Mouse (Mus musculus): ENCODE results near the gene Arvcf. TPM values are rescaled to one million over a fixed set of nuclear protein-coding genes. Genes with fewer than 3 reads are reported as not detected.

The Arvcf gene
- polyA plus RNA-seq, 1 experiment from 2014 or later, result 32.5 TPM

DNA sequence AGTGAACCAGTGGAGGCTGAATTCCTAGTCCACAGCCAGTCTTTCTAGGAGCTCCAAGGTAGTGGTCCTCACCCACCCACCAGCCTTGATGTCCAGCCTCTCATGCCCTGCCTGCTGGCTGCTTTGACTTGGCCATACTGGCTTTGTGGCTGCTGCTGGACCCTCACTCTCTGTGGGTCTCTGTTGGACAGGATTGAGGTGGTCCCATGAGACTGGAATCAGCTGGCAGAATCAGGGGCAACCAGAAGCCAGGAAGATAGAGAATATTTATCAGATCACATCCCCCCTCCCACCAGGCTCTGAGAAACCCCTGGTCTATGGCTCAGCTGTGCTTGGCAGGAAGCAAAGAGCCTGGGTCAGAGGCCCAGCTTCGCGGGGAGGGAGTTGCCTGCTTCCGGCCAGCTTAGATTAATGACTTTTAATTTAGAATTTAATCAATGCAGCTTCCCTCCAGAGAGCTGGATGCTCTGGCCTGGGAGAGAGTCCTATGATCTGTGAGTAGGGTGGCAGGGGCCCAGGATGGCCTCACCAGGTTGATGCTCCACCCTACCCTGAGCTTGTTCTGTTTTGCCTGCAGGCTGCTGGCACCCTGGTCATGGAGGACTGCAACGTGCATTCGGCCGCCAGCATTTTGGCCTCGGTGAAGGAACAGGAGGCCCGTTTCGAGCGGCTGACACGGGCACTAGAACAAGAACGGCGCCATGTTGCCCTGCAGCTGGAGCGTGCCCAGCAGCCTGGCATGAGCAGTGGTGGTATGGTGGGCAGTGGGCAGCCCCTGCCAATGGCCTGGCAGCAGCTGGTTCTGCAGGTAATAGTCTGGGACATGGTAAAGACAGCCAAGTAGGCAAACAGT, 40.8 kb downstream of the Arvcf start:
- Histone ChIP-seq H3K27ac (ENCODE audit: poor library complexity, severe bottlenecking) (no peak overlapping the region), H3K9ac (peak overlapping the region; percentile 37; the same call in 1 of the 2 replicates), H3K4me2 (no peak overlapping the region), H3K27me3 (replicated peaks) (no peaks in the 10 kb centered on the region), H3K4me1 (replicated peaks) (peaks cover 41% of the 10 kb centered on the region), H3K4me3 (no peak overlapping the region), H3K9me3 (replicated peaks) (no peaks in the 10 kb centered on the region), H3K36me3 (no peaks in the 10 kb centered on the region)
- WGBS, result 88% methylated on average over 14 of the region's 14 CpGs
- no peak for ATAC-seq (ENCODE audit: insufficient number of reproducible peaks, low FRiP score)

DNA sequence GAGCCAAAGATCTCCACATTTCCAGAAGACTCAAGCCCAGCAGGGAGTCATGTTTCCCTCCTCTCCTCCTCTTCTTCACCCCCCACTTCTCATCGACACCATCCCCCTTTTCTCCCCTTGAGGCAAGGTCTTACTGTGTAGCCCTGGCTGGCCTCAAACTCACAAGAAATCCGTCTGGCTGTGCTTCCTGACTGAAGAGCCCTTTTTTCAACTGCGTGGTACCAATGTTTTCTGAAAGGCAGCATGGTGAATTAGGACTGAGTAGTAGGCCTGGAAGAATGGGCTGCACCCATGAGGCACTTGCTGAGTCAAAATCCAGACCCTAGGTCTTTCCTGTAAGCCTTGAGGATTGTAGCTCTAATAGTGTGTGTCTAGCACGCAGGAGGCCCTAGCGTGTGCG, 42.4 kb downstream of the Arvcf start:
- Histone ChIP-seq H3K9me3 (replicated peaks) (no peaks in the 10 kb centered on the region), H3K4me3 (no peak overlapping the region), H3K27me3 (replicated peaks) (no peaks in the 10 kb centered on the region), H3K4me2 (no peak overlapping the region), H3K27ac (ENCODE audit: poor library complexity, severe bottlenecking) (no peak overlapping the region), H3K36me3 (no peaks in the 10 kb centered on the region), H3K4me1 (replicated peaks) (peaks cover 57% of the 10 kb centered on the region), H3K9ac (no peak overlapping the region)
- WGBS, result 74% methylated on average over 6 of the region's 6 CpGs
- ATAC-seq (ENCODE audit: insufficient number of reproducible peaks, low FRiP score), result no peak

DNA sequence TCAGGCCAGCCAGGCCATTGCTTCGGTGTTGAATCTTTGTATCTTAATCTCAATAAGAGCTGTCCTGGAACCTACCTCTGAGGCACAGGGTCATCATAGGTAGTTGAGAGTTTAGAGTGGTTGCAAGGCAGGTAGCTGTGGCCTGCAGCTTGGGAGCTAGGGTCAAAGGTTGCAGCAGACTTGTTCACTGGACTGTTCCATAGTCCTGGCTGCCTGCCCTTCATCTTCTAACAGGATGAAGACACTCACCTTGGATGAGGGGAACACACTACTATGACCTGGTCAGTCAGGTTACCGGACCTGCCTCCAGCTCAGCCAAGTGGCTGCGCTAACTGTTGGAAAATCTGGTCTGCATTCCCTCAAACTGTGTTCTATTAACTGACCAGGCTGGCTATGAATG, 43.1 kb downstream of the Arvcf start:
- WGBS, result 86% methylated on average over 3 of the region's 3 CpGs
- ATAC-seq (ENCODE audit: insufficient number of reproducible peaks, low FRiP score), result no peak
- Histone ChIP-seq H3K36me3 (no peaks in the 10 kb centered on the region), H3K27me3 (replicated peaks) (no peaks in the 10 kb centered on the region), H3K4me1 (replicated peaks) (peaks cover 65% of the 10 kb centered on the region), H3K4me3 (no peak overlapping the region), H3K4me2 (no peak overlapping the region), H3K27ac (ENCODE audit: poor library complexity, severe bottlenecking) (no peak overlapping the region), H3K9ac (no peak overlapping the region), H3K9me3 (replicated peaks) (no peaks in the 10 kb centered on the region)

DNA sequence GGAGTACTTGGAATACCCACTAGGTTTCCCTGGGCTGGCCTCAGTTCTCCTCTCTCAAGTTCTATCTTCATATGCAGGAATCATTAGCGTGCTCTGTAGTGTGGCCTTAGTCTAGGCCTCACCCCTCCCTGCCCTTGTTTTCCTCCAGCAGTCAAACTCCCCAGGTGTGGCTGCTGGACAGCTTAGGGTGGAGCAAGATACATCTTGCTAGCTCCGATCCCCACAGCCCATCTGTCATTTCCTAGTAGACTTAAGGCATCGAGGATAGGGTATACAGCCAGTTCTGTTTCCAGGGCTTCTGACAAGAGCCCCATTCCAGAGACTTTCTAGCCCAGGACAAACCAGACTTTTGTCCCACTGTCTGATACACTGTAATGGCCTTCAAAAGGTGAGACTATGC, 43.7 kb downstream of the Arvcf start:
- H3K9me3 ChIP-seq (replicated peaks), result no peaks in the 10 kb centered on the region
- H3K27ac ChIP-seq (ENCODE audit: poor library complexity, severe bottlenecking), result no peak overlapping the region
- H3K4me1 ChIP-seq (replicated peaks), result peaks cover 71% of the 10 kb centered on the region
- peaks cover under 1% of the 10 kb centered on the region; the same call in 1 of the 2 replicates for H3K36me3 ChIP-seq
- no peaks in the 10 kb centered on the region for H3K27me3 ChIP-seq (replicated peaks)
- no peak overlapping the region for H3K9ac ChIP-seq
- 79% methylated on average over 3 of the region's 3 CpGs for WGBS
- no peak for ATAC-seq (ENCODE audit: insufficient number of reproducible peaks, low FRiP score)
- H3K4me3 ChIP-seq, result no peak overlapping the region
- no peak overlapping the region for H3K4me2 ChIP-seq

DNA sequence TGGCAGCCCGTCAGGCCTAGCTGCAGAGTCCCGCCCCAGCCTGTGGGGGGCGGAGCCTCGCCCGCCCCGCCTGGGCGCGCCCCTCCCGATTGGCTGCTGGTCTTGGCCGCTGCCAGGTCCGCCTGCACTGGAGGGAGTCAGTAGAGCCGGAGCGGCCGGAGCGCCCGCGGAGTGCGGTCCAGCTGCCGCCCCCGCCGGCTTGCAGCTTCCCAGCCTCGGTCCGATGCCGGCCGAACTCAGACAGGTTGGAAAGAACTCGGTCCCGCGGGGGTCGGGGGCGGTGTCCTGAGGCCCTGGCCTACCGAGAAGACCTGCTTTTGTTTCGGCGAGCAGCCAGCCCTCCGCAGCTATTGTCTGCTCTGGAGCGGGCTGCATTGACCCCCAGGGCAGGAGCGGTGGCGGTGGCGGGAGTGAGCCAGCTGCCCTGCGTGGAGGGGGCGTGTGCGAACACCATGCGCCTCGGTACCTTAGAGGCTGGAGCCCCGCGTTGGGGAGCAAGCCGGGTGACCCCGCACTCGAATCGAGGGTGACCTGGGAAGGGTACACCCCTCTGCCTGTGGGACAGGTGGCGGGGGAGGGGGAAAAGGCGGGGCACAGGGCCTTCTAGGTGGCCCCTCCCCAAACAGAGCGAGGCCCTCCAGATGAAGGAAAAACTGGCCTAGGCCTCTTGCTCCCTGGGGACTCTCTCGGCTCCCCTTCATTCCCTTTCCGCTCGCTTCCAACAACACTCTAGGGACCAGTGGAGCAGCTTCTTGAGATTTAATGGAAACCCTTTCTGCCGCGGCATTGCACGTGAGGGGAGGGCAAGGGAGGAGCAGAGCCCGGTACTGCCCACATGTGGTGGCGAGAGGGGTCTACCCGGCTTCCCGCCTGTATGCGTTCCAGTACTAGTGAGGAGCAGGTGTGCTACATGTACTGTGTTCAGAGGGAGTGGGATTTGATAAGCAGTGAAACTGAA, 44.8 kb downstream of the Arvcf start:
- Histone ChIP-seq H3K4me3 (peak overlapping the region; percentile 74), H3K9me3 (replicated peaks) (no peaks in the 10 kb centered on the region), H3K9ac (peak overlapping the region; percentile 86), H3K4me1 (replicated peaks) (peaks cover 63% of the 10 kb centered on the region), H3K4me2 (peak overlapping the region; percentile 99), H3K36me3 (peaks cover 10% of the 10 kb centered on the region), H3K27me3 (replicated peaks) (no peaks in the 10 kb centered on the region), H3K27ac (ENCODE audit: poor library complexity, severe bottlenecking) (peak overlapping the region; percentile 97)
- under 1% methylated on average over 59 of the region's 63 CpGs for WGBS
- ATAC-seq (ENCODE audit: insufficient number of reproducible peaks, low FRiP score), result peak; percentile 86

DNA sequence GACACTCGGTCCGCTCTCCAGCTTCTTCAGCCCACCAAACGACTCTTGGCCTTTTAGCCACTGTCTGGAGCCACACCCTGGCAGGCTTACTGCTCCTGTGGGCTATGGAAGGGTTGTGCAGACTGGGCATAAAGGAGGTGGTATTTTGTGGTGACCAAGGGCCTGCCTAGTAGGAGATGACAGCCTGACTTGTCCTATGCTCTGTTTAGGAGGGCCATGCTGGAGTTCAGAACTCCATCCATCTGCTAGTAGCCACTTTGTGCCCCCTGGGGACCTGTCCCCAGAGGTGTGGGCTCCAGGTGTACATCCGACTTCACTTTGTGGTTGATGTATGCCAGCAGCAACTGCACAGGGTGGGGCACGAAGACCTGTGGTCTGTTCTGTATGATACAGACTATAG, 45.6 kb downstream of the Arvcf start:
- Histone ChIP-seq H3K36me3 (peaks cover 19% of the 10 kb centered on the region), H3K4me2 (peak overlapping the region; percentile 99), H3K27me3 (replicated peaks) (no peaks in the 10 kb centered on the region), H3K4me3 (peak overlapping the region; percentile 74), H3K9ac (peak overlapping the region; percentile 86), H3K27ac (ENCODE audit: poor library complexity, severe bottlenecking) (peak overlapping the region; percentile 97; the same call in 1 of the 2 replicates), H3K9me3 (replicated peaks) (no peaks in the 10 kb centered on the region), H3K4me1 (replicated peaks) (peaks cover 55% of the 10 kb centered on the region)
- no peak for ATAC-seq (ENCODE audit: insufficient number of reproducible peaks, low FRiP score)
- WGBS, result 60% methylated on average over 5 of the region's 5 CpGs

DNA sequence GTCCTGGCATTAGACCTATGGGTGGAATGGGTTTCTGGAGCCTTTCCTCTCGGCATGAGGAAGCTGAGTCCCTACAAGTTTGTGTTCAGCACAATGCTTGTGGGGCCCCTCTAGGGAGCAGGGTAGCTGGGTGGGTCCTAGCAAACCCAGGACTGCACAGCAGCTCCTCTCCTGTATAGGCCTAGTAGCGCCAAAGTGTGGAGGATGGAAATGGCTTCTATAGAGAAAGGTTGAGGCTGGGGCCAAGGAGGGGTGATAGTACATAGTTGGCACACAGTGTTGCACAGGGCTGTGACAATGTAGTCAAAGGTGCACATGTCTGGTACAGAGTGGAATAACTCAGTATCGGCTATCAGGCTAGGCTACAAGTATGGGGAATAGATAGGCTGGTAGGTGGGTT, 46.1 kb downstream of the Arvcf start:
- H3K27ac ChIP-seq (ENCODE audit: poor library complexity, severe bottlenecking), result peak overlapping the region; percentile 97; the same call in 1 of the 2 replicates
- H3K4me3 ChIP-seq, result peak overlapping the region; percentile 74; the same call in 1 of the 2 replicates

DNA sequence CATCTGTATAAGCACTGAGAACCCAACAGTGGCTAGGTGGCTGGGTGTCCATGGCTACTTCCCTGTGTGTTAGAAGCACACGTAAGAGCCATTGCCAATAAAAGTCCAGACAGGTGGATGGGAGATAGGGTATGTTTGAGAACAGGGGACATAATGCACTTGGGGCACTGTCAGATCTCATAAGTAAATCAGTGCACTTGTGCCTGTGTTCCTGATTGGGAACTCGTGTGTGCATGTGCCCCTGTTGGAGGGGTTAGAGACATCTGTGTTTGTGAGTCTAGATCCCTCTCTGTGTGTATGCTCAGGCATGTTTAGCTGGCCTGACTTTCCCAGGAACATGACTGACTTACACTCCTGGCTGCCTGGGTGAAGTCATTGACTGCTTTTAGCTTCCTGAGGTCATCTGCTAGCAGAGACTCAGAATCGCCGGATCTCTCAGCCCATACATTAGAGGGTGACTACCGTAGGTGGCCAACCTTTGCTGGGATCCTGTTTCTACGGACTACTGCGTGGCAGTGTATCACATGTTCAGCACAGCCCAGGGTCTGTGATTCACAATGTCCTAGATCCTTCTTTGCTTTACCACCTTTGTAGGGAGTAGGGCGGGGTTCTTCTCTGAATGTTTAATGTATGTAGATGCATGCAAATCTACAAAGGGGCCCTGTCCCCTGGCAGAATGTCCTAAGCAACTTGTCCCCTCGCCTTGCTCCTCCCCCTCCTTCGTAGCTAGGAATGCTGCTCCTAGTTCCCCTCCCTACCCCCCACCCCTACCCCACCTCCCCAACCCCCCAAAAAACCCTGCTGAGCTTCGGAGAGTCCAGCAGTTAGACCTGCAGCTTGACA, 47.0 kb downstream of the Arvcf start:
- peaks cover 54% of the 10 kb centered on the region for H3K4me1 ChIP-seq (replicated peaks)
- H3K36me3 ChIP-seq, result peaks cover 33% of the 10 kb centered on the region
- peak overlapping the region; percentile 57 for H3K9ac ChIP-seq
- peak overlapping the region; percentile 97 for H3K27ac ChIP-seq (ENCODE audit: poor library complexity, severe bottlenecking)
- 18% methylated on average over 11 of the region's 11 CpGs for WGBS
- no peak for ATAC-seq (ENCODE audit: insufficient number of reproducible peaks, low FRiP score)
- 0 out of 2 replicates have a peak overlapping the region, but pooled peaks have one; percentile 3 for H3K4me3 ChIP-seq
- H3K27me3 ChIP-seq (replicated peaks), result no peaks in the 10 kb centered on the region
- H3K4me2 ChIP-seq, result peak overlapping the region; percentile 53
- H3K9me3 ChIP-seq (replicated peaks), result no peaks in the 10 kb centered on the region

More for the DNA sequence above, 46.1 kb downstream of the Arvcf start:
- Histone ChIP-seq H3K27me3 (replicated peaks) (no peaks in the 10 kb centered on the region), H3K36me3 (peaks cover 24% of the 10 kb centered on the region), H3K4me2 (peak overlapping the region; percentile 99), H3K9ac (peak overlapping the region; percentile 86), H3K9me3 (replicated peaks) (no peaks in the 10 kb centered on the region), H3K4me1 (replicated peaks) (peaks cover 50% of the 10 kb centered on the region)
- ATAC-seq (ENCODE audit: insufficient number of reproducible peaks, low FRiP score), result no peak
- 77% methylated on average over 3 of the region's 3 CpGs for WGBS

DNA sequence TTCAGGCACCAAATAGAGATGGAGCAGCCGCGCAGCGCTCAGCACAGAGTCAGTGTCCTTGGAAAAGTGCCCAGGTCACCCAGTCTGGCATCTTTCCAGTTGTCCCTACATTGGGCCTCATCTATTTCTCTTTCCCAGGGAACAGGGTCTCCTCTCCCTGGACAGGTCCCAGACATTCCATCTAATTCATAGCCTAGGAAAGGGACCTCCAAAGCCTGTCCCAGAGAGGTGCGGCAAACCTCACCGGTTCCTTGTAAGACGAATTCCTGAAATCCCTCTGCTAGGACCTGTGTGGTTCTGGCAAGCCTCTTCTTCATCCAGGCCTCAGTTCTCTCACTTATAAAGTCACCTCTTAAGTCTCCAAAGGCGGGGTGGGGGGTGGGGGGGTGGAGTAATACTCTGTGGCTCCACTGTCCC, 47.6 kb downstream of the Arvcf start:
- Histone ChIP-seq H3K4me1 (replicated peaks) (peaks cover 60% of the 10 kb centered on the region), H3K9me3 (replicated peaks) (no peaks in the 10 kb centered on the region), H3K9ac (peak overlapping the region; percentile 63), H3K27me3 (replicated peaks) (no peaks in the 10 kb centered on the region), H3K36me3 (peaks cover 37% of the 10 kb centered on the region), H3K27ac (ENCODE audit: poor library complexity, severe bottlenecking) (peak overlapping the region; percentile 97), H3K4me2 (peak overlapping the region; percentile 53), H3K4me3 (0 out of 2 replicates have a peak overlapping the region, but pooled peaks have one; percentile 1)
- ATAC-seq (ENCODE audit: insufficient number of reproducible peaks, low FRiP score), result peak; percentile 26; the same call in 1 of the 2 replicates
- WGBS, result 21% methylated on average over 6 of the region's 7 CpGs

DNA sequence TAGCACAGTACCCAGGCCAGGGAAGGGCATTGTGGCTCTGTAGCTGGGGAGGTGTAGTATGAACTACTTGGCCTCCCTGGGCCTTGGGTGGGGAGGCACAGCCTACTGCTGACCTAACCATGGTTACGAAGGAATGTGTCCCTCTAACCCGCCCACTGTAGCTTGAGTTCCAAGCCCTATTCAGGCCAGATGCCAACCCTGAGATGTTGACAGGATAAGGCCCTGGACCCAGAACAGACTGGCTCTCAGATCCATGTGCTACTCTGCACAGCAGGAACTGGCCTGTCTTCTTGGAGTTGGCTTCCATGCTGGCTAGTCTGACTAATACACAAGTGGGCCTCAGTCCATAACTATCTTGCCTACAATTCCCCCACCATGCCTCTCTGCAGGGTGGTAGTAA, 48.2 kb downstream of the Arvcf start:
- H3K36me3 ChIP-seq, result peaks cover 37% of the 10 kb centered on the region
- no peaks in the 10 kb centered on the region for H3K9me3 ChIP-seq (replicated peaks)
- WGBS, result 54% methylated on average over 2 of the region's 2 CpGs
- peak overlapping the region; percentile 97 for H3K27ac ChIP-seq (ENCODE audit: poor library complexity, severe bottlenecking)
- ATAC-seq (ENCODE audit: insufficient number of reproducible peaks, low FRiP score), result no peak
- peak overlapping the region; percentile 63 for H3K9ac ChIP-seq
- H3K4me1 ChIP-seq (replicated peaks), result peaks cover 66% of the 10 kb centered on the region
- H3K27me3 ChIP-seq (replicated peaks), result no peaks in the 10 kb centered on the region
- H3K4me3 ChIP-seq, result no peak overlapping the region
- peak overlapping the region; percentile 53 for H3K4me2 ChIP-seq

Data from heart, embryonic 12.5 days (tissue).